Mouse (Mus musculus): ENCODE results near the gene Asb2. TPM values are rescaled to one million over a fixed set of nuclear protein-coding genes. Genes with fewer than 3 reads are reported as not detected.
A peak's percentile ranks its signal among the peaks of the same experiment; 100 is the strongest.

Gene Asb2
- total RNA-seq (2021): 100 to 1,000 TPM; 344 to 526 TPM
- long read RNA-seq, experiment 1, transcript Asb2-201 (10 exons, 2,690 nt): major isoform, 442 of 606 reads
- long read RNA-seq, experiment 1, transcript Asb2-202 (6 exons, 2,399 nt): minor isoform, 6 of 606 reads
- long read RNA-seq, experiment 1, partial matches to known transcripts: 60 of 606 reads
- long read RNA-seq, experiment 1, other reads (novel, unspliced or antisense): 95 of 606 reads
- long read RNA-seq, experiment 2, transcript Asb2-204 (8 exons, 2,283 nt): minor isoform, 7 of 493 reads
- long read RNA-seq, experiment 2, transcript Asb2-201 (10 exons, 2,690 nt): major isoform, 374 of 493 reads
- long read RNA-seq, experiment 2, partial matches to known transcripts: 44 of 493 reads
- long read RNA-seq, experiment 2, other reads (novel, unspliced or antisense): 66 of 493 reads

GRCm38 (mm10) chr12:103355746-103356414 is at the start of gene Asb2:
TSS of gene Asb2 (minus strand) at chr12:103356001.
- intact Hi-C loops (cut with DNase I): no loop called here
- peak in 1 of 2 experiments; percentile 38 for DNase-seq

DNA sequence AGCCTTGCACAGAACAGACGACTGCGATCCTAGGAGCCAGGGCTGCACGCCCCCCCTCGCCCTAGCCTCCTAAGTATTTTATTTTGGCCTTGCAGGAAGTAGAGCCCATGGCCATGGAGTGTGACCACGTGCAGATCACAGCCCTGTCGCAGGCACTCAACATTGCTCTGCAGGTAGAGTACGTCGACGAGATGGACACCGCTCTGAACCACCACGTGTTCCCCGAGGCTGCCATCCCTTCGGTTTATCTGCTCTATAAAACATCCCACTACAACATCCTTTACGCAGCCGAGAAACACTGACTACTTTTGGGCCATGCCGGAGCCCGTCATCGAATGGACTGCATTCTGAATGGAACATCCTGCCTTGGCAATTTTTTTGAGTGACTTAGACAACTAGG is 48.3 kb upstream of the Asb2 start:
- DNase-seq: no peak
- intact Hi-C loops (cut with DNase I): no loop called here

DNA sequence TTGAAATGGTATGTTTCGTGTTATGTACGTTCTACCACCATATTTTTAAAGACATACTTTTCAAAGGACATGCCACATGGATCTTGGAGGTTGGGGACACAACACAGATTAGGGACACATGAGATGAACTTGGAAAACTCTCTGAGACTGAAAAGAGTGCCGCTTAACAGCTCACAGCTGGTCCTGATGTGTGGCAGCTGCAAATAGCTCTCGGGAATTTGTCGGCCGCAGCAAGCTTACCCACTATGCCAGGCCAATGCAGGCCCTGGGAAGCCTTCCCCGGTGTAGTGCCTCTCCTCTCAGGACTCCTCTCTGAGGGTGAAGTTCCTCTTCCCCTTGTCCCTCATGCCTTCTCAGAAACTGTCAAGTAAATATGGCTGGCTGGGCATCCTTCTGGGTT is 41.0 kb upstream of the Asb2 start:
- no peak for DNase-seq
- intact Hi-C loops (cut with DNase I): no loop called here

- intact Hi-C loops (cut with DNase I): no loop called here
Observed at GRCm38 (mm10) chr12:103395486-103396275, 39.9 kb upstream of the Asb2 start.

GRCm38 (mm10) chr12:103393528-103393927 is 37.7 kb upstream of the Asb2 start:
- intact Hi-C loops (cut with DNase I): no loop called here
- no peak for DNase-seq

More at GRCm38 (mm10) chr12:103395486-103396275, 39.9 kb upstream of the Asb2 start:
- no peak for DNase-seq

GRCm38 (mm10) chr12:103391098-103391497 is 35.3 kb upstream of the Asb2 start:
- intact Hi-C loops (cut with DNase I): no loop called here

DNA sequence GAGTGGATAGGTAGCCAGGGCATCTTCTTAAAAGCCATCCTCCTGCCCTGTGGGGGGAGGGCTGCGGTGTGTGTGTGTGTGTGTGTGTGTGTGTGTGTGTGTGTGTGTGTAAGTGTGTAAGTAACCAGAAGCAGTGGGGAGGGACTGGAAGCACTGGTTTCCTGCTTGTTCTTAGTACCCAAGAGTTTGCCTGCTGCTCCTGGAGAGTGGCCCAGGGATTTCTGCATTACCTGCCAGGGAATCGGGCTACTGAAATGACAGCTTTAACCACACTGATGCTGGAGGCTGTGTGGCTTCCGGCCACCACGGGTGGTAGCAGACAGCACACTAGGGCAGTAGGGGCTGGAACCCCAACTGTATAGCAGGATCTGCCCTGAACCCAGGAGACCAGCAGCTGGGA is 34.2 kb upstream of the Asb2 start:
- intact Hi-C loops (cut with DNase I): no loop called here
- no peak for DNase-seq

More at GRCm38 (mm10) chr12:103391098-103391497, 35.3 kb upstream of the Asb2 start:
- no peak for DNase-seq

DNA sequence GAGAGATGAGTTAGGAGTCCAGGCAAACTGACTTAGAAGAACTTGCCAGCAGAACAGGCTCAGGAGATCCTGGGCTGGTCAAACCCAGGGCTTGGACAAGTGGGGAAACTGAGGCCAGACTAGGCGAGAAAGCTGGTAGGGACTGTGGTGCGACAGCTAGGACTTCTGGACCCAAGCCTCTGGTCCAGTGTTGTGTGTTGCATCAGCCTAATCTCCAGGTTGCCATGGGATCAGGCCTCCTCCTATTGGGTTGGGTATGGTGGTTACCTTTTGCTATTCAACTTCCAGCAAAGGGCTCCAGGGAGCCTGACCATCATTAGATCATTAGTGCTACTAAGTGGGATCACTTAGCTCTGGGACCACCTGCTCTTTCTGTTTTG is 33.5 kb upstream of the Asb2 start:
- DNase-seq: no peak
- intact Hi-C loops (cut with DNase I): no loop called here

GRCm38 (mm10) chr12:103388505-103389347 is 32.9 kb upstream of the Asb2 start, which contains the start of gene Otub2:
TSS of gene Otub2 (plus strand) at chr12:103388682.
- peak; percentile 96 for DNase-seq
- intact Hi-C loops (cut with DNase I): no loop called here

DNA sequence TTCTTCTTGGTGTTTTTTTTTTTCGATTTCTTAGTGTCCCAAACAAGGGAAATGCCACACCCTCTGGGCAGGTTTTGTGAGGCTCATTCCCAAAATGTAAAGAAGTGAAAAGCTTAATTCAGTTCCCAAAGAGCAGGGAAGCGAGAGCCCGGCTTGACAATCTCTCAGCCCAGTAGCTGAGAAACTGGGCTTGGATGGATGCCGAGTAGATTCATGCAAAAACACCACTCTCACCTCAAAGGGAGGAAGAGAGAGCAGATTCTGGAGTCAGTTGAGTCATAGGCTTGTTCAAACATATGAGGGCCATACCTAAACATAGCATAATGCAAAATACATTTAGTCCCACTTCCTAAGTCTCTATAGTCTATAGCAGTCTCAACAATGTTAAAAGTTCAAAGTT is 24.4 kb upstream of the Asb2 start:
- no peak for DNase-seq
- intact Hi-C loops (cut with DNase I): no loop called here

GRCm38 (mm10) chr12:103376774-103377173 is 21.0 kb upstream of the Asb2 start:
- intact Hi-C loops (cut with DNase I): no loop called here
- DNase-seq: no peak

GRCm38 (mm10) chr12:103376124-103376523 is 20.3 kb upstream of the Asb2 start:
- intact Hi-C loops (cut with DNase I): no loop called here
- DNase-seq: no peak

DNA sequence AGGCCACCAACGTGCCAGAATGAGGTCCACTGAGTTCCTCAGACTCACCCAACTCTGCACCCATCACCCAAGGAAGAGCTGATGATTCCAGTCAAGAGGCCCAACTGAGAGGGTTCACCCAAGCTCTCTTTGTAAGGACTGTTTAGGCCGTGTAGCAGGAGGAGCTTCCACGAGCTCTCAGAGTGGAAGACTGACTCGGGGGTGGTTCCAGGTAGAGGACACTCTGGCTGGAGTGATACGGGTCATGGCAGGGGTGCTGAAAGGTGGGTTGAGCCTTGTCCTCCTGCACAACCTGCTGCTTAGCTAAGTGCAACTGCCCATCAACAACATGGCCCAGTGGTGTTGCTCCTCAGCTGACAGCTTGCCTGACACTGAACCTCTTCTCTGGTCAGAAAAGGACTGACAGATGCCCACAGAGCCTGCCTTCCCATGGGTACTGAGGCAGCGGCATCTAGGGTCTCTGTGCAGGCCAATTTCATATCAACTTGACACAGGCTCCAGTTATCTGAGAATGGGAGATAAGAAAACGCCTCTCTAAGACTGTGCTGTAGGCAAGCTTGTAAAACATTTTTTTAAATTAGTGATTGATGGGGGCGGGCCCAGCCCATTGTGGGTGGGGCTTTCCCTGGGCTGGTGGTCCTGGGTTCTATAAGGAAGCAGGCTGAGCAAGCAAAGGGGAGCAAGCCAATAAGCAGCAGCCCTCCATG is 17.9 kb upstream of the Asb2 start:
- DNase-seq: no peak
- intact Hi-C loops (cut with DNase I): no loop called here

GRCm38 (mm10) chr12:103371711-103372110 is 15.9 kb upstream of the Asb2 start:
- intact Hi-C loops (cut with DNase I): no loop called here
- peak in 1 of 2 experiments; percentile 49 for DNase-seq

- intact Hi-C loops (cut with DNase I): no loop called here
- no peak for DNase-seq
Observed at GRCm38 (mm10) chr12:103370861-103371260, 15.1 kb upstream of the Asb2 start.

GRCm38 (mm10) chr12:103368777-103369176 is 13.0 kb upstream of the Asb2 start:
- intact Hi-C loops (cut with DNase I): loop anchor here (2.0 to 5.0 kb wide), 2 partner anchors 44 to 226 kb away; no protein-coding TSS in a partner anchor
- no peak for DNase-seq

GRCm38 (mm10) chr12:103368326-103368669 is 12.5 kb upstream of the Asb2 start:
- no peak for DNase-seq
- intact Hi-C loops (cut with DNase I): loop anchor here (2.0 to 5.0 kb wide), 2 partner anchors 43 to 226 kb away; no protein-coding TSS in a partner anchor

DNA sequence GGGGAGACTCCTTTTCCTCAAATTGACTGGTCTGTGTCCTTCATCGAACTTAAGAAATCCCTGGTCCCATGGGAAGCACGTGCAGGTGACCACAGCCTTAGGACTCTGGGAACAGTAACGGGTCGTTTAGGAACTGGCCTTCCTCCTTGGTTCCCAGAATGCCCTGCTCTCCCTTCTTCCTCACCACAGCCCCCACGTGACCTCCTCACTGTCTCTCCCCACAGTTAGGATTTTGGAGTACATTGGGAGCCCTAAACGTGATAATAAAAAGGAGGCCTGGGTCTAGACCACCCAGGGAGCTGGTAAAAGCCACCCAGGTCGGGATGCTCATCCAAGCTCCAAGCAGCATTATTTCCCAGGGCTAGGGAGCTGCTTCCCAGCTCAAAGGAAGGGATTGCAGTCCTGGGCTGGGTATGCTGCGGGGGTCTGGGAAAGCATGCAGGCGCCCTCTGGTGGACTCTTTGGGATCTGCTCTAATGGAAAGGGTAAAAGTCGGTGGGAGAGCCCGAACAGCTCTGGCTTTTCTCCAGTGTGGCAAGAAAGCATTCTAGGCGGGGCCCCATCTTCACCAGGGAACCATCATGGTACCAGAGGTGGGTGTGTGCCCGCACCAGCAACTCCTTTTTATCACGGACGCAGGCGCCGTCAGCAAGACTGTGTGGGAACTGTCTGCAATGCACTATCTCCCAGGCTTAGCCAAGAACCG is 12.0 kb upstream of the Asb2 start:
- intact Hi-C loops (cut with DNase I): loop anchor here (2.0 to 5.0 kb wide), 3 partner anchors 21 to 225 kb away; no protein-coding TSS in a partner anchor
- DNase-seq: peak; percentile 53 to 63

DNA sequence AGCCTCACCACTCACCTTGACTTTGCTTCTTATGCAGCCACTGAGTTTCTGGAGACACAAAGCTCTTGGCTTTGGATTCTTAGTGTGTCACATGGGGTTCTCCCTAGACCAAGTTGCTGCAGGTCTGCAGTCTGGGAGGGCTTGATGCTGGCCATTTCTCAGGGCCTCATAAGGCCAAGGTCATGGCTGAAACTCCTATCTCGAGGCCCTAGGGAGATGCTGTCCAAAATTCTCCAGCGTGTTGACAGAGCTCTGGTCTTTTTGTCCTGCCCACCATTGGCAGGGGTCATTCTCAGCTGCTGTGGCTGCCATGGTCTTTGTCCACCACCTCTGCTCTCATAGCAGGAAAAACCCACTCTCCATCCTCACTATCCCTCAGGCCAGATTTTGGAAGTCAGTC is 11.4 kb upstream of the Asb2 start:
- no peak for DNase-seq
- intact Hi-C loops (cut with DNase I): loop anchor here (2.0 to 5.0 kb wide), 2 partner anchors 20 to 225 kb away; no protein-coding TSS in a partner anchor

All from gastrocnemius, postnatal 36 days (tissue).